Mouse (Mus musculus): ENCODE results near the gene Tifa.

Tifa gene

GRCm38 (mm10) chr3:127787032-127787431 is 2.6 kb upstream of the Tifa start:
- no peak for DNase-seq (ENCODE audit: low spot score in 2 of 2)

DNA sequence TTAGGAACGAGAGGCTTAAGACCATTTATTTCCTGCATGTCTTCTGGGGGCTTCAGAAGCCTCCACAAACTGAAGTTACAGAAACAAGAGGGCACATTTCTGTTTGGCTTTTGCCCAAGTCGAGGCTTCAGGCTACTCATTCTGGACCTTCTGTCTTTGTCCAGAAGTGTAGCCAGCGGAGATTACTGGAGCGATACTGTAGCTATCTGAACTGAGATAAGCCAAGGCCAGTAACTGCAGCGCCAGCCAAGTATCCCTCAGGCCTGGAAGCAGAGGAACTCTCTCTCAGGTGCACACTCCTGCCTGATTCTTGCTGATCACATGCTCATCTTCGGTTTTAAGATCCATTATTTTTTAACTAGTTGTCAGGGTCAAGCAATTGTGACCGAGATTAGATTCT is 1.6 kb upstream of the Tifa start:
- no peak for DNase-seq (ENCODE audit: low spot score in 2 of 2)

DNA sequence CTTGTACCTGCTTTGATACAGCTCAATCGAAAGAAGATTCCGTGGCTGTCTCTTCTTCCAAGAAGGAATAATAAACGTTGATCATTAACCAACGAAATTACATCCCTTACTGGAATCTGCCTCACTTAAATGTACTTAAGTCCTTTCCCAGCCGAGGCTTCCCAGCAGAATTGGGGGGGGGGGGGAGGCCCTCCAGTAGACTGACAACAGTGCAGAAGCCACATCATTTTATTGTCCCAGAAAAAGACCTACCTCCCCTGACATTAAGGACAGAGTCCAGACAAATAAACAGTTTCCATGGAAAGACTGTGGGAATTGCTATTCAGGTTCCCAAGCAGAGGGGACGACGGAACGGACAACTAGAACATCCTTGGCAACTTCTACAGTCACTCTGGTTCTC is 686 bp upstream of the Tifa start:
- DNase-seq (ENCODE audit: low spot score in 2 of 2), result no peak

- DNase-seq (ENCODE audit: low spot score in 2 of 2), result peak in 1 of 2 experiments; percentile 22
These were observed 840 bp downstream of the Tifa start for GRCm38 (mm10) chr3:127790234-127791055.

DNA sequence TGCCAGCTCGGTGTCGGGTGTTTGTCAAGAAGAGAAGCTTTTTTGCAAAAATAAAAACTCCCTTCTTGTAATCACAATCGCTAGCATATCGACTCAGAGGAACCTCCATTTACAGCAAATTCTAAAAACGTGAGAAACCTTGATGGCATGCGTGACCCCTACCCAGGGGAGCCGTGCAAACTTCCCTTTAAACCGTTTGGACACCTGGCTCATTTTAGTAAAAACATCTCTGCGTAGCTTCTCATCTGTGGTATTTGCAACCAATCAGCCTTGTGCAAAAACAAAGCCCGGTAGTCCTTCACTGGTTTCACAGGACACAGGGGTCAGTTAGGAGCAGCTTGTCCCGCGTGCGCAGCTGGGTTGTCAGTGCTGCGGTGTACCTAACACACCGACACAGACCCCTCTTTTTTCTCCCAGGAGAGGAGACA is 1.5 kb downstream of the Tifa start:
- no peak for DNase-seq (ENCODE audit: low spot score in 2 of 2)

DNA sequence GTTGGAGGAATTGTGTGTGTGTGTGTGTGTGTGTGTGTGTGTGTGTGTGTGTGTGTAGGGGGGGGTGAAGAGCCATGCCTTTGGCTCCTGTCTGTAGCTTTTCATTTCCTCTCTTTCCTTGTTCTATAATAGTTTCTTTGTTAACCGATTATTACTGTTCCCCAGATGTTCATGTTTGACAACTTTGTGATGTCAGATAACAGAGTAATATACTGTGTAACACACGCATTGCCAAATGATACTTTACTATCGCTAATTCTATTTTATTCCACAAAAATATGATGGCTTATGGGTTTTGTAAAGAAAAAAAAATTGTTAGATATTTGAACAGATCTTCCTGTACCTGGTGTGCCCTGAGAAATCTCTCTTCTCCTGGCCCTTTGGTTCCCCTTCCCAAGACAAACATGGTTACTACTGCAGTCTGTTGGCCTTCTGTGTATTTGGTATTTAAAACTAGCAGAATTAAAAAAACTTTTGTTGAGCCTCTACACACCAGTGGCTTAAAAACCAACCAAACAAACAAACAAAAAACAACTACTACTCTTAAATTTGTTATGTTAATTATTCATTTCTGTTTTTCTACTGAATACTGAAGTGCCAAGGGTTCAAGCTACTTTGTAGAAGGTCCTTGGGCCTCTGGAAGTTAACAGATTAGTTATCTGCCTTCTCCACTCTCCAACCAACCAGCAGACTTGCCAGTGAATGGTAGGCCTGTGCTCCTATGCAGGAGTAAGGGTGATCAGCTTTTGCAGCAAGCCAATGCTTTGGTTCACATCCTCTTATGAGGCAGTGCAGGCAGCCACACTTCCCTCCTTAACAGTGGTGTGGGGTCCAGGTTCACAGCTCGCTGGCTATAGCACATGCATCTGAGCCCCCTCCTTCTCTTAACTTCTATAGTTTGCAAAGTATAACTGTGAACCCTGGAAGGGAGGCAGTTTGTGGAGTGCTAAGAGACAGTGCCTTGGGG is 2.3 kb downstream of the Tifa start:
- DNase-seq (ENCODE audit: low spot score in 2 of 2), result no peak

GRCm38 (mm10) chr3:127793022-127793421 is 3.4 kb downstream of the Tifa start:
- no peak for DNase-seq (ENCODE audit: low spot score in 2 of 2)

- no peak for DNase-seq (ENCODE audit: low spot score in 2 of 2)
These were observed 6.2 kb downstream of the Tifa start for GRCm38 (mm10) chr3:127795762-127796161.

- no peak for DNase-seq (ENCODE audit: low spot score in 2 of 2)
These were observed 6.7 kb downstream of the Tifa start for GRCm38 (mm10) chr3:127796271-127796670.

- DNase-seq (ENCODE audit: low spot score in 2 of 2), result no peak
These were observed 11.6 kb downstream of the Tifa start for GRCm38 (mm10) chr3:127801162-127801561.

DNA sequence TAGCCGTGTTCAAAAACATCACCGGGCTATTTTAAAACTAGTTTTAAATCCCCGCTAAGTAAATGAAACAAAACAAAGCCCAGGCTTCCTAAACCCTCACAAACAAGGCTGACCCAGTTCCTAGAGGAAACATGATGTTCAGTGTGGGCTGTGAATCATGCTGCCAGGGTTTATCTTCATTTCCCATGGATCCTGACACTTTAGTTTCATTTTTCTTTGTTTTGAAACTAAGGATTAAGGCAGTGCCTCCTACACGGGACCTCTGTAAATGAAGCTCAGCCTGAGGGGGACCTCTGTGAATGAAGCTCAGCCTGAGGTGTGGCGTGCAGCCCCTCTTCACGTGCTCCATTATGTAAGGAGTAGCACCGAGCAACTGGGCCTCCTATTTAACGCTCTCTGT is 13.2 kb downstream of the Tifa start:
- no peak for DNase-seq (ENCODE audit: low spot score in 2 of 2)

- DNase-seq (ENCODE audit: low spot score in 2 of 2), result no peak
These were observed 14.8 kb downstream of the Tifa start for GRCm38 (mm10) chr3:127804439-127804838.

DNA sequence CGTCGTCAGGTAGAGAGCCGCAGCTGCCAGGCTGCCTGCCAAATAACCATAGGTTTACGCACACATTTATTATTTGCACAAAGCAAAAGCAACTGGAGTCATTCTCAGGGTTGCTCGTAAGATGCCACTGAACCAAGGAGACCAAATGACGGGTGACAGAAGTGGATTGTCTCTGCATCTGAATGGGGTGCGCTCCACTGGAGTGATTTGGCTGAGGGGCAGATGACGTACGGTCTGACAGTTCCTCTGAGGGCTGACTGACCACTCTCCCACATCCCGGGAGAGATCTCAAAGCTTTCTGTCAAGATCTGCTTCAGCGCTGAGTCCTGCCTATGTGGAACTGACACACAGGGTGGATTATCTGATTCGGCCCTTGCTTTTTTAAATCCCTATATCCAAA is 15.5 kb downstream of the Tifa start:
- DNase-seq (ENCODE audit: low spot score in 2 of 2), result no peak

GRCm38 (mm10) chr3:127805991-127806390 is 16.4 kb downstream of the Tifa start:
- no peak for DNase-seq (ENCODE audit: low spot score in 2 of 2)

DNA sequence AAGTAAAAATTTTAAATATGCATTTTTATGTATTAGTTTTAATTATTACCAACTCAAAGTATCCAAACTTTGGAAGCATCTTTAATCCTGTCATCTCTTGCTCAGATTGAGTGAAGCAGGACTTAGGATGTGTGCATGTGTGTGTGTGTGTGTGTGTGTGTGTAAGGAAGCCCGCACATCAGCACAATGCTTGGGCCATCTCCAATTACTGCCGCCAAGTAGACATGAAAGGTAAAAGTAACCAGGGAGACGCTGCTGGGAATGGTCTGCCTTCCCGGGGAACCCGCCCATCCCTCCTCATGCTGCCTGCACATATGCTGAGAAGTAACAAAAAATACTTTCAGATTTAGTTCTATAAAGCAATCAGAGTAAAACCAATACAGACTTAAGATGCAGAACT is 18.2 kb downstream of the Tifa start:
- DNase-seq (ENCODE audit: low spot score in 2 of 2), result no peak

- no peak for DNase-seq (ENCODE audit: low spot score in 2 of 2)
These were observed 19.5 kb downstream of the Tifa start for GRCm38 (mm10) chr3:127809103-127809502.

- no peak for DNase-seq (ENCODE audit: low spot score in 2 of 2)
These were observed 27.6 kb downstream of the Tifa start for GRCm38 (mm10) chr3:127817120-127817683.

DNA sequence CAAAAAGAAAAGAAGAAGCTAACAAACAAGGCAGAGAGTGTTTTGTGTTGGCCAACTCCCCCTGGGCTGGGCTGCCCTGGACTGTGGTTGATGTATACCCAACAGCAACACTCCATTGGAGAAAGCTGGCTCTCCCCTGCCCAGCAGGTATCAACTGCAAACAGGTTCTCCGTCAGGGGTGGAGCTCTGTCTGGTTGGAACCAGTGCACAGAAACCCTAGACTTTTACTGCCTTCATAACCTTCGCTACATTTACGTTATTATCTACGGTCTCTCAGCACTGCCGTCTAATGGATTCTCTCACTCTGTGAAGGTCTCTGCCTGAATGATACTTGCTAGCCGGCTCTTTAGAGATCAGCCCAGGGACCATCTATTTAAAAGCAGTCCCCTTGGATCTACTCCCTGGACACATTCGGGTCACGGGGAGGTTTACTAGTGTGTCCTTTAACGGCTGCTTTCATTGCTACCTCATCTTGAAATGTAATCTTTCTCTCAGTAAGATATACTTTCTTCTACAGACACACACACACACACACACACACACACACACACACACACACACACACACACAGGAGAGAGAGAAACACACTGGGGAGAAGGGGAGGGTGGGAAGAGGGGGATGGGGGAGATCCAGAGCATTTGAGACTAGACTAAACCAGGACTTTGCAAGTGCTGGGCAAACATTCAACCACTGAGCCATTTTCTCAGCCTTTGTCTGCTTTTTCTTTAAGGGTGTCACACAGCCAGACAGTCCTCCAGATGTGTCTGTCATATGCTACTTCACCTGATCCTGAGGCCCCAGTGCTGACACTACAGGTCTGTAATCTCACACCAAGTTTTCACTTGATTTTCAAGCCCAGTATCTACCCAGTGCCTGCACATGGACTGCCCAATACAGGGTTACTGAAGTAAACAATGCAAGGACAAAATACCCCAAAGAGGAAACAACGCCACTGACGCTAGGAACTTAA is 29.4 kb downstream of the Tifa start:
- DNase-seq (ENCODE audit: low spot score in 2 of 2), result no peak

GRCm38 (mm10) chr3:127820400-127820799 is 30.8 kb downstream of the Tifa start:
- DNase-seq (ENCODE audit: low spot score in 2 of 2), result no peak

DNA sequence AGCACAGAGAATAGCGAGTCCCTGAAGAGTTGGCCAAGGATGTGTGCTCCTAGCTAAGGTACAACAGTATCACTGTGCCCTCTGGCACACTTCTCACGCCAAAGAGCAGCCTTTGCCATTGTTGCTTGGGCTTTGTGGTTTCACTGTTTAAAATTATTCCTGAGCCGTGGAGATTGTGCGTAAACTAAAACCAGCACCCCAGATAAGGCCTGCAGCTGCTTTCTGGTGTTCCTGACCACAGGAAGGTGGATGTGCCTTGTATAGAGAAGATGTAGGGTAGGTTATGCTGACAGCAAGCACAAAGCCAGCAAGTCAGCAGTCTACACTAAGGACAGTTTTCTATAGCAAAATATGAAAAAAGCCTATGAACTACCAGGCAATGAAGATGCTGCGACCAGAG is 31.6 kb downstream of the Tifa start:
- DNase-seq (ENCODE audit: low spot score in 2 of 2), result no peak
